Mouse (Mus musculus): ENCODE measurements around the gene Acad12. TPM values are rescaled to one million over a fixed set of nuclear protein-coding genes. Genes with fewer than 3 reads are reported as not detected.
"Not testable (repeated sequence)": the region's sequence is repeated elsewhere in the genome, so short reads cannot be mapped to it uniquely, and the experiment has no call there.

Gene Acad12
- polyA plus RNA-seq, 1 experiment from 2014 or later: 2.0 TPM

DNA sequence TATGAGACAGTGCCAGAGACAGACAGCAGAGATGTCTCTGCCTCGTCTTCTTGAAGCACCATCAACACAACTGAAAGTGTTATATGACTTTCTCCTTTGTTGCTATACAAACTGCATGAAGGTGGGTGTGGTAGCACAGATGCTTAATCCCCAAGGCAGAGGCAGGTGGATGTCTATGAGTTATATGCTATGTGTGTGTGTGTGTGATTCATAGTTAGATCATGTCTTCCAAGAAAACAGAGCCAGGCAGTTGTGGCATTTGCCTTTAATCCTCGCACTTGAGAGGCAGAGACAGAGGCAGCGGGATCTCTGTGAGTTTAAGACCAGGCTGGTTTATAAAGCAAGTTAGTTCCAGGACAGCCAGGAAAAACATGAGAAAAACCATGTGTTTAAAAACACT is 4.5 kb upstream of the Acad12 start:
- no peak overlapping the region for H3K9ac ChIP-seq (ENCODE audit: low read depth, low read length)
- H3K4me2 ChIP-seq (ENCODE audit: low read length): no peak overlapping the region
- H3K36me3 ChIP-seq (ENCODE audit: control insufficient read depth, insufficient read depth, low read length): no peaks in the 10 kb centered on the region
- H3K27ac ChIP-seq (ENCODE audit: low read depth, low read length): no peak overlapping the region
- WGBS: 91% methylated on average over 3 of the region's 3 CpGs
- H3K4me1 ChIP-seq (ENCODE audit: control insufficient read depth, insufficient read depth, low read depth, low read length): peaks cover 7% of the 10 kb centered on the region
- no peak for ATAC-seq
- no peaks in the 10 kb centered on the region for H3K27me3 ChIP-seq (replicated peaks; ENCODE audit: control insufficient read depth, insufficient read depth, low read length)
- no peaks in the 10 kb centered on the region for H3K9me3 ChIP-seq (ENCODE audit: control insufficient read depth, low read length)
- no peak overlapping the region for H3K4me3 ChIP-seq (ENCODE audit: low read length)

DNA sequence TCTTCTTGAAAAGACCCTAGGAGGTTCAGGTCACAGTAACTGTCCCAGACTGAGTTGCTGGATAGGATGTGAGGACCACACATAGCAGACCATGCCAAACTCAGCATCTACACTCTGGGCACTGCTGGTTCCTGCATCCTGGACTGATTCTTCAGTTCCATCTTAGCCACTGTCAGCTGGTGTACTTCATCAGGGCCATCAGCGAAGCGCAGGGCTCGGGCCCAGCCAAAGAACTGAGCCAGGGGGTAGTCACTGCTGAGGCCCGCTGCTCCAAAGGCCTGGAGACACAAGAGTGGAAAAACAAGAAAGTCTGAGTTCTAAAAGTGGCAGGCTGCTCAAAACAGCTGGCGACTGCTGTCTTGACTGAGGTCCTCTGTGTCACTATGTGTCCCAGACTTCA is 2.4 kb upstream of the Acad12 start:
- H3K4me1 ChIP-seq (ENCODE audit: control insufficient read depth, insufficient read depth, low read depth, low read length): peaks cover 7% of the 10 kb centered on the region
- WGBS: over 99% methylated on average over 5 of the region's 5 CpGs
- ATAC-seq: no peak
- no peak overlapping the region for H3K9ac ChIP-seq (ENCODE audit: low read depth, low read length)
- H3K36me3 ChIP-seq (ENCODE audit: control insufficient read depth, insufficient read depth, low read length): no peaks in the 10 kb centered on the region
- H3K9me3 ChIP-seq (ENCODE audit: control insufficient read depth, low read length): no peaks in the 10 kb centered on the region
- no peak overlapping the region for H3K4me2 ChIP-seq (ENCODE audit: low read length)
- H3K4me3 ChIP-seq (ENCODE audit: low read length): no peak overlapping the region
- H3K27me3 ChIP-seq (replicated peaks; ENCODE audit: control insufficient read depth, insufficient read depth, low read length): no peaks in the 10 kb centered on the region
- no peak overlapping the region for H3K27ac ChIP-seq (ENCODE audit: low read depth, low read length)

DNA sequence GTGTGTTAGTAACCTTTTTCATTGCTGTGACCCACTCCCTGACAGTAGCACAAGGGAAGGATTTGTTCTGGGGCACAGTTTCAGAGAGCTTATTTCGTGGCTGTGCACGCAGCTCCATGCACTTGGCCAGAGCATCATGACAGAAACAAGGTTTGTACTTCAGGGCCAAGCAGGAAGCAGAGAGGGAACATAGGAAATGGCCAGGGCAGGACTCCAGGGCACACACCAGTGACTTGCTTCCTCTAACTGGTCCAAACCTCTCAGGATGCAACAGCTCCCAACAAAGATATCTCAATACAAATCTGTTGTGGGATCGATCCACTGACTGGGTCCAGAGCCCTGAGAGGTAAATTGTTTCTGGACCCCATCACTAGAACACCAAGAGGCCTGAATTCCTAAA is 3.8 kb downstream of the Acad12 start:
- 84% methylated on average over 3 of the region's 3 CpGs for WGBS
- not testable (repeated sequence) for H3K4me2 ChIP-seq (ENCODE audit: low read length)

DNA sequence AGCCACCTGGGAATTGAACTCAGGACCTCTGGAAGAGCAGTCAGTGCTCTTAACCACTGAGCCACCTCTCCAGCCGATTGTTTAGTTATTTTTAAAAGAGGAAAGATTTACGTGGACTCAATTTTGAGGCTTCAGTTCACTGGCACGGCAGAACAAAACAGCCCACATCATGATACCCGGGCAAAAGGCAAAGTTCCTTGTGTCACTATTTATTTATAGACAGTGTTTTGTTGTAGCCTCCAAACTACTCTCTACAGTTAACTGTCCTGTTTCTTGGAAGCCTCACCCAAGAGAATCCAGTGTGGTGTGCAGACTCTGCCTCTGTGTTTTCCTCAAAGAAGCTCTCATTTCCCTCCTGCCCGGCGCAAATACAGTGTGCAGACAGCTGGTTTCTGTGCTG is 6.7 kb downstream of the Acad12 start:
- Histone ChIP-seq H3K9ac (ENCODE audit: low read depth, low read length) (no peak overlapping the region), H3K36me3 (ENCODE audit: control insufficient read depth, insufficient read depth, low read length) (no peaks in the 10 kb centered on the region), H3K9me3 (ENCODE audit: control insufficient read depth, low read length) (no peaks in the 10 kb centered on the region), H3K27ac (ENCODE audit: low read depth, low read length) (no peak overlapping the region), H3K27me3 (replicated peaks; ENCODE audit: control insufficient read depth, insufficient read depth, low read length) (no peaks in the 10 kb centered on the region), H3K4me1 (ENCODE audit: control insufficient read depth, insufficient read depth, low read depth, low read length) (no peaks in the 10 kb centered on the region), H3K4me2 (ENCODE audit: low read length) (no peak overlapping the region), H3K4me3 (ENCODE audit: low read length) (no peak overlapping the region)
- ATAC-seq: no peak
- WGBS: 84% methylated on average over 6 of the region's 6 CpGs

More for the DNA sequence above, 3.8 kb downstream of the Acad12 start:
- H3K27ac ChIP-seq (ENCODE audit: low read depth, low read length); H3K9me3 ChIP-seq (ENCODE audit: control insufficient read depth, low read length); H3K9ac ChIP-seq (ENCODE audit: low read depth, low read length); H3K4me1 ChIP-seq (ENCODE audit: control insufficient read depth, insufficient read depth, low read depth, low read length); H3K27me3 ChIP-seq (replicated peaks; ENCODE audit: control insufficient read depth, insufficient read depth, low read length); H3K36me3 ChIP-seq (ENCODE audit: control insufficient read depth, insufficient read depth, low read length); H3K4me3 ChIP-seq (ENCODE audit: low read length); ATAC-seq: not testable (repeated sequence)

DNA sequence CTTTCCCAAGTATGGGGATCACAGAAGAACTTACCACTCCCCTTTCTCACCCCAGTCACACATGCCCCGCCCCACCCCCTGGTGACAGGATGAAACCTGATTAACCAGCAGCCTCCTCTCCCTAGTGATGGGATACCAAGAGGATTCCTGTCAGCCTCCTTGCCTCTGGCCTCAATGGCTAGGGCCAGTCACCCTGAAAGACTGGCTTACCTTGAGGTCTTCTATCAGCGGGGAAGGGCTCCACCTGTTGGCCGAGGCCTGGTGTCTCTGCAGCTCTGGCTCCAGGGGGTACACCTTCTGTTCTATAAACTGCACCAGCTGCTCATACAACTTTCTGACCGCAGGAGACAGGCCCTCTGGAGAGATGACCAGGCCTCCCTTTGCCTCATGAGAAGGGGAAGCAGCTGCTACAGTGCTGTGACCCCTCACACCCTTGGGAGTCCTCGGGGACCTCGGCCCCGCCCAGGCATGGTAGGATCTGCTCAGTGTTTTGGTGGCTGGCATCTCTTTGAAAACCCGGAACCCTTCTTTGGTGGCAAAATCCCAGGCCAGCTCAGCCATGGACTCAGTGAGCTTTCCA is 9.1 kb downstream of the Acad12 start:
- H3K4me3 ChIP-seq (ENCODE audit: low read length); H3K36me3 ChIP-seq (ENCODE audit: control insufficient read depth, insufficient read depth, low read length); H3K9ac ChIP-seq (ENCODE audit: low read depth, low read length); H3K4me1 ChIP-seq (ENCODE audit: control insufficient read depth, insufficient read depth, low read depth, low read length); H3K4me2 ChIP-seq (ENCODE audit: low read length); H3K27me3 ChIP-seq (replicated peaks; ENCODE audit: control insufficient read depth, insufficient read depth, low read length); ATAC-seq; H3K9me3 ChIP-seq (ENCODE audit: control insufficient read depth, low read length); H3K27ac ChIP-seq (ENCODE audit: low read depth, low read length): not testable (repeated sequence)
- WGBS: 45% methylated on average over 7 of the region's 8 CpGs

DNA sequence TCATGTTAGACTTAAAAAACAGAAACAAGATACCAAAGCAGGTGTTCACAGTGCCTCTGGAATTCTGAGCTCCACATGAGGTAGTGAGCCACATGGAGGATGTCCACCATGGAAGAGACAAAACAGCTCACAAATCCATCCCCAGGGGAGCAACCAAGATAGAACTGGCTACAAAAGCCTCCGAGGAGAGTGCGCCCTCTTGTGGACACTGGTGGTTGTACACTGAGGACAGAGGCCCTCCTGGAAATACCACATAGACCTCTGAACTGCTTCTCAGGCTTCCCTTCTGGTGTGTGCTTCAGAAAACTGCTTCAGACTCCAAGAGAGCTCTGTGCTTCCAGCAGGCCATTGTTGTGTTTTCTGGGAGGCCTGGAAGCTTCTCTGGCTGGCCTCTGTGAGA is 12.6 kb downstream of the Acad12 start:
- Histone ChIP-seq H3K36me3 (ENCODE audit: control insufficient read depth, insufficient read depth, low read length) (no peaks in the 10 kb centered on the region), H3K4me3 (ENCODE audit: low read length) (no peak overlapping the region), H3K4me1 (ENCODE audit: control insufficient read depth, insufficient read depth, low read depth, low read length) (0 out of 2 replicates have a peak, but pooled peaks cover 2% of the 10 kb centered on the region), H3K4me2 (ENCODE audit: low read length) (no peak overlapping the region), H3K27me3 (replicated peaks; ENCODE audit: control insufficient read depth, insufficient read depth, low read length) (no peaks in the 10 kb centered on the region), H3K9me3 (ENCODE audit: control insufficient read depth, low read length) (no peaks in the 10 kb centered on the region), H3K9ac (ENCODE audit: low read depth, low read length) (no peak overlapping the region), H3K27ac (ENCODE audit: low read depth, low read length) (no peak overlapping the region)
- WGBS: 0% methylated on average over 2 of the region's 2 CpGs
- ATAC-seq: no peak

DNA sequence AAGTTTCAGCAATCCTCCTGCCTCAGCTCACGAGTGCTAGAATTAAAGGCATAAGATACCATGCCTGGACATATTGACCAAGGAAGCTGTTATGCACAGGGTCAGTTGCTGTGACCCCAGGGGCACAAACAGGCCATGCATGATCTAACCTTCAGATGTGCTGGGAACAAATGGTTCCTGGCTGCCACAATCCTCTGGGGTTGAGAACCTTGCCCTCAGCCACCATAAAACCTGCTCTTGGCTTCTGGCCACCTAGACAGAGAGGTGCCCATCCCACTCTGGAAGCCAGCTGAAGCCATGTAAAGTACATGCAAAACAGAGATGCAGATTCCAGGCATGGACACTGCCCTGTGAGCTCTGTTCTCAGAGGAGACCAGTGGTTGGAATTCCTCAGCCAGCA is 14.9 kb downstream of the Acad12 start:
- not testable (repeated sequence) for H3K4me1 ChIP-seq (ENCODE audit: control insufficient read depth, insufficient read depth, low read depth, low read length); H3K9me3 ChIP-seq (ENCODE audit: control insufficient read depth, low read length); H3K4me3 ChIP-seq (ENCODE audit: low read length); H3K27me3 ChIP-seq (replicated peaks; ENCODE audit: control insufficient read depth, insufficient read depth, low read length); ATAC-seq; H3K36me3 ChIP-seq (ENCODE audit: control insufficient read depth, insufficient read depth, low read length); H3K4me2 ChIP-seq (ENCODE audit: low read length); H3K9ac ChIP-seq (ENCODE audit: low read depth, low read length); H3K27ac ChIP-seq (ENCODE audit: low read depth, low read length)
- 73% methylated on average over 1 of the region's 1 CpGs for WGBS

DNA sequence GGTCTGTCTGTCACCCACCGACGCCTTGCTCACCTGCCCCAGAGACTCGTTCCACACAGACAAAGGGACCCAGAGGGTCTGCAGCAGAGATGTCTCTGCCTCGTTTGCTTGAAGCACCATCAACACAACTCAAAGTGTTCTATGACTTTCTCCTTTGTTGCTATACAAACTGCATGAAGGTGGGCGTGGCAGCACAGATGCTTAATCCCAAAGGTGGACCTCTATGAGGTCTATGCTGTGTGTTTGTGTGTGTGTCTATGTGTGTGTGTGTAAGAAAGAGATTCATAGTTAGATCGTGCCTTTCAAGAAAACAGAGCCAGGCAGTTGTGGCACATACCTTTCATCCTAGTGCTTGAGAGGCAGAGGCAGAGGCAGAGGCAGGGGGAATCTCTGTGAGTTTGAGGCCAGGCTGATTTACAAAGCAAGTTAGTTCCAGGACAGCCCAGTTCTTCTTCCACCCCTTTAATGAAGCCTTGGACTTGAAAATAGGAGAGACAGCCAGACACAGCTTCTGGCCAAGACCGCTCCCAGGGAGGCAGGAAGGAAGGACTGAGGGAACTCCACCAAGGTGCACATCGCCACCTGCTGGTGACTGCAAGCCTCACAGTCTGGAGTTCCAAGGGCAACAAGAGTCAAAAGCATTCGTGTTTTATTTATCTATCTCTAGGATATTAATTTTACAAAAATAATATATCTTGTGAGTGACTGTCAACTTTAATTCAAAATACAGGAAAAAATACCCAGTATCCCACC is 17.0 kb downstream of the Acad12 start:
- Histone ChIP-seq H3K4me3 (ENCODE audit: low read length) (no peak overlapping the region), H3K4me1 (ENCODE audit: control insufficient read depth, insufficient read depth, low read depth, low read length) (0 out of 2 replicates have a peak, but pooled peaks cover 2% of the 10 kb centered on the region), H3K36me3 (ENCODE audit: control insufficient read depth, insufficient read depth, low read length) (no peaks in the 10 kb centered on the region), H3K4me2 (ENCODE audit: low read length) (no peak overlapping the region), H3K9ac (ENCODE audit: low read depth, low read length) (no peak overlapping the region), H3K9me3 (ENCODE audit: control insufficient read depth, low read length) (no peaks in the 10 kb centered on the region), H3K27ac (ENCODE audit: low read depth, low read length) (no peak overlapping the region; the same call in 1 of the 2 replicates), H3K27me3 (replicated peaks; ENCODE audit: control insufficient read depth, insufficient read depth, low read length) (no peaks in the 10 kb centered on the region)
- ATAC-seq: peak; percentile 68
- 33% methylated on average over 9 of the region's 9 CpGs for WGBS

DNA sequence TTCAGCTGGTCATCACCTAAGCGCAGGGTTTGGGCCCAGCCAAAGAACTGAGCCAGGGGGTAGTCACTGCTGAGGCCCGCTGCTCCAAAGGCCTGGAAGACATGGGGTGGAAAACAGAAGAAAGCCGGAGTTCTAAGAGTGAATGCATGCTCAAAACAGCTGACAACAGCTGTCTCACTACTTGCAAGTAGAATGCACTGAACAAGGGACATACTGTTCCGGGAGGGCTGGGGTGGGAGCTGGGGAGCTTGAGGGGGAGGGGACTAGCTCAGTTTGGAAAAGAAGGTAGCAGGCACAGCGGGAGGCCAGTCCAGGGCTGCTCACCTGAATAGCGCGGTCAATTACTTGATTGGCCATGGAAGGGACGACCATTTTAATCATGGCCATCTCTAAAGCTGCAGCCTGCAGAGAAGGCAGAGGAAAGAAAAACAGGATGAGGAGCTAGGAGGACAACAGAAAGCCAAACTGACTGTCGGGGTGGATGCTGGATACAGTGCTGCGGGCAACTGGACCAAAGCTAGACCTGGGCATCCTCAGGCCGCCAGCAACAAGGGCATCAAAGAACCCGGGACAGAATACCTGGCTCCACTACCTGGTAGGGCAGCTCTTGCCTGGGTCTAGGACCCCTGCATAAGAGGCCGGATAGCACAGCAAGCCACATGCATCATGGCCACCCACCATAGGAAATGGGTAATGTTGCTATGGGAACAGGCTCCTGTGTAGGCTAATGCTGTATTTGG is 19.7 kb downstream of the Acad12 start:
- H3K36me3 ChIP-seq (ENCODE audit: control insufficient read depth, insufficient read depth, low read length): no peaks in the 10 kb centered on the region
- 68% methylated on average over 13 of the region's 13 CpGs for WGBS
- H3K9me3 ChIP-seq (ENCODE audit: control insufficient read depth, low read length): no peaks in the 10 kb centered on the region
- H3K4me1 ChIP-seq (ENCODE audit: control insufficient read depth, insufficient read depth, low read depth, low read length): peaks cover 4% of the 10 kb centered on the region
- H3K9ac ChIP-seq (ENCODE audit: low read depth, low read length): no peak overlapping the region
- ATAC-seq: no peak
- no peak overlapping the region for H3K4me3 ChIP-seq (ENCODE audit: low read length)
- no peaks in the 10 kb centered on the region for H3K27me3 ChIP-seq (replicated peaks; ENCODE audit: control insufficient read depth, insufficient read depth, low read length)
- no peak overlapping the region for H3K4me2 ChIP-seq (ENCODE audit: low read length)
- no peak overlapping the region for H3K27ac ChIP-seq (ENCODE audit: low read depth, low read length)
